Mouse (Mus musculus) CH12.LX (cell line): ENCODE data around the gene Slc2a3. TPM values are rescaled to one million over a fixed set of nuclear protein-coding genes. Genes with fewer than 3 reads are reported as not detected.

Source experiments
- DNase-seq: peaks from one replicate; pipeline ENCODE4 v3.0.0-alpha.2; 2013; ENCODE audit errors: extremely low read depth
- H3K27ac ChIP-seq: 2 replicates; pipeline ENCODE4 v1.5.1; 2012; ENCODE audit warnings: low read depth, mild to moderate bottlenecking, control low read depth, moderate library complexity; ENCODE audit not compliant: insufficient read depth
- H3K27me3 ChIP-seq: replicated peaks from 2 replicates; pipeline ENCODE3; 2012; ENCODE audit warnings: inconsistent platforms
- H3K36me3 ChIP-seq, 2 experiments: replicated peaks in 1 of 2; 2 replicates each; pipeline versions ENCODE3 to v1.6.1; 2012; ENCODE audit warnings: inconsistent platforms in 1 of 2, low read length in 1 of 2, mild to moderate bottlenecking in 1 of 2, mixed read lengths in 1 of 2, moderate library complexity in 1 of 2; ENCODE audit not compliant: control insufficient read depth in 1 of 2, insufficient read depth in 1 of 2
- H3K4me1 ChIP-seq, 2 experiments: 2 replicates each; pipeline ENCODE4 v1.6.1; 2012; ENCODE audit warnings: inconsistent platforms in 1 of 2, moderate library complexity in 1 of 2; ENCODE audit not compliant: insufficient read depth in 2 of 2, control insufficient read depth in 1 of 2
- H3K4me2 ChIP-seq: 2 replicates; pipeline ENCODE4 v1.6.1; 2012; ENCODE audit warnings: low read depth, mild to moderate bottlenecking, control low read depth; ENCODE audit not compliant: poor library complexity, insufficient read depth, severe bottlenecking
- H3K4me3 ChIP-seq, 3 experiments: fragments of 150-350 bp in 1 of 3; sonication (generic) in 1 of 3; replicated peaks in 1 of 3; 2 replicates each; pipeline versions ENCODE3 to v1.5.1; 2011 to 2012; ENCODE audit warnings: low read depth in 2 of 3, low read length in 2 of 3, mild to moderate bottlenecking in 2 of 3, moderate library complexity in 2 of 3, control low read depth in 1 of 3, improper control_type of control experiment in 1 of 3, inconsistent platforms in 1 of 3, mixed read lengths in 1 of 3; ENCODE audit not compliant: poor library complexity in 1 of 3
- H3K79me2 ChIP-seq: replicated peaks from 2 replicates; pipeline ENCODE4 v1.6.1; 2012; ENCODE audit warnings: mild to moderate bottlenecking, moderate library complexity; ENCODE audit not compliant: control insufficient read depth, poor library complexity, insufficient read depth, severe bottlenecking; ENCODE audit errors: extremely low read depth
- H3K9ac ChIP-seq: 2 replicates; pipeline ENCODE4 v1.6.1; 2012; ENCODE audit warnings: low read depth, mild to moderate bottlenecking, control low read depth, moderate library complexity; ENCODE audit not compliant: insufficient read depth
- H3K9me3 ChIP-seq: replicated peaks from 2 replicates; pipeline ENCODE3; 2012; ENCODE audit warnings: low read length, inconsistent platforms, mixed read lengths
- BHLHE40 ChIP-seq: IDR thresholded peaks from 2 replicates; pipeline ENCODE4 v1.6.1; 2011; ENCODE audit warnings: mild to moderate bottlenecking, low read depth, low read length, improper control_type of control experiment
- CHD1 ChIP-seq: IDR thresholded peaks from 2 replicates; pipeline ENCODE4 v1.6.1; 2012; ENCODE audit warnings: low read depth, low read length, improper control_type of control experiment, inconsistent platforms
- CTCF ChIP-seq, 2 experiments: IDR thresholded peaks in 1 of 2; conservative IDR thresholded peaks in 1 of 2; 2 replicates each; pipeline ENCODE4 v1.5.1; 2011 to 2012; ENCODE audit warnings: low read depth in 2 of 2, low read length in 2 of 2, improper control_type of control experiment in 1 of 2, inconsistent platforms in 1 of 2, mild to moderate bottlenecking in 1 of 2, moderate library complexity in 1 of 2
- ELF1 ChIP-seq: IDR thresholded peaks from 2 replicates; pipeline ENCODE4 v1.6.1; 2014; ENCODE audit warnings: low read depth, mild to moderate bottlenecking, inconsistent platforms, low read length, improper control_type of control experiment
- ETS1 ChIP-seq: conservative IDR thresholded peaks from 2 replicates; pipeline ENCODE4 v1.6.1; 2012; ENCODE audit warnings: low read depth, mild to moderate bottlenecking, inconsistent platforms, low read length, improper control_type of control experiment, moderate library complexity
- IRF4 ChIP-seq: IDR thresholded peaks from 2 replicates; pipeline ENCODE4 v1.6.1; 2014; ENCODE audit warnings: low read depth, mild to moderate bottlenecking, inconsistent platforms, low read length, improper control_type of control experiment
- MAX ChIP-seq: IDR thresholded peaks from 2 replicates; pipeline ENCODE4 v1.6.1; 2011; ENCODE audit warnings: low read length, improper control_type of control experiment
- MXI1 ChIP-seq: IDR thresholded peaks from 2 replicates; pipeline ENCODE4 v1.6.1; 2011; ENCODE audit warnings: mild to moderate bottlenecking, low read depth, low read length, improper control_type of control experiment
- PAX5 ChIP-seq: IDR thresholded peaks from 2 replicates; pipeline ENCODE4 v1.6.1; 2012; ENCODE audit warnings: low read length, inconsistent platforms, mixed read lengths
- RAD21 ChIP-seq: IDR thresholded peaks from 2 replicates; pipeline ENCODE4 v1.6.1; 2011; ENCODE audit warnings: low read depth, mild to moderate bottlenecking, low read length, improper control_type of control experiment, moderate library complexity
- SIN3A ChIP-seq: IDR thresholded peaks from 2 replicates; pipeline ENCODE4 v1.6.1; 2012; ENCODE audit warnings: low read length, improper control_type of control experiment, inconsistent platforms
- SMC3 ChIP-seq: IDR thresholded peaks from 2 replicates; pipeline ENCODE4 v1.6.1; 2011; ENCODE audit warnings: low read depth, low read length, improper control_type of control experiment
- USF1 ChIP-seq: IDR thresholded peaks from 2 replicates; pipeline ENCODE4 v1.6.1; 2014; ENCODE audit warnings: low read depth, mild to moderate bottlenecking, inconsistent platforms, low read length, improper control_type of control experiment
- USF2 ChIP-seq: conservative IDR thresholded peaks from 2 replicates; pipeline ENCODE4 v1.6.1; 2011; ENCODE audit warnings: low read depth, low read length, improper control_type of control experiment
- ZKSCAN1 ChIP-seq: IDR thresholded peaks from 2 replicates; pipeline ENCODE4 v1.6.1; 2012; ENCODE audit warnings: low read depth, inconsistent platforms, low read length, improper control_type of control experiment, borderline replicate concordance
- dilution Hi-C: fragments of 300-500 bp; cut with MboI; formaldehyde crosslinking; loops from 2 replicates; pipeline ENCODE4 v1.14.3; 2020; ENCODE audit warnings: low sequenced_read_pairs; ENCODE audit not compliant: extremely low pct_unique_long_range_greater_than_20kb, extremely low pct_ligation_motif_present
- in situ Hi-C: fragments of 300-500 bp; cut with MboI; formaldehyde crosslinking; loops from 3 replicates; pipeline ENCODE4 v1.14.3; 2019; ENCODE audit warnings: low sequenced_read_pairs, low pct_ligation_motif_present, low pct_unique_long_range_greater_than_20kb, mixed read lengths
- polyA plus RNA-seq: library from polyadenylated mRNA; unstranded; fragments of >175 nt; gene quantifications from 2 replicates; pipeline ENCODE4 v1.2.1, GENCODE M21; 2012; ENCODE audit warnings: low read depth; ENCODE audit not compliant: insufficient read length
- total RNA-seq, 2 experiments: library from RNA; depleted of rRNA; stranded (reverse); fragments of 300-350 nt in 1 of 2; fragments of >200 nt in 1 of 2; gene quantifications; 2 replicates each; pipeline ENCODE4 v1.2.3; 2012 to 2014

The Slc2a3 gene
- total and polyA plus RNA-seq, 3 experiments, result 28.8 to 38.3 (median 29.7) TPM

GRCm38 (mm10) chr6:122786275-122786674 is 15.2 kb downstream of the Slc2a3 start:
- dilution Hi-C loops, result no loop called here
- TF ChIP-seq SMC3 (peak; percentile 79), CHD1 (no peak), ZKSCAN1 (no peak), CTCF (conservative IDR thresholded peaks at IDR 0.05 in 1 of 2, IDR thresholded peaks at IDR 0.05 in 1 of 2; ENCODE audit: low read depth in 2 of 2, low read length in 2 of 2) (peak in 1 of 2 experiments; percentile 75; a peak in 3 of 4 replicates), RAD21 (peak; percentile 62), PAX5 (no peak), USF2 (no peak), ETS1 (no peak)
- TF ChIP-seq, all 38 proteins: peak for 3
- Histone ChIP-seq H3K79me2 (no peaks in the 10 kb centered on the region), H3K4me2 (no peak overlapping the region), H3K27ac (no peak overlapping the region), H3K9me3 (no peaks in the 10 kb centered on the region), H3K36me3 (peaks cover 4 to 45% of the 10 kb centered on the region in 2 experiments), H3K9ac (no peak overlapping the region), H3K4me3 (no peak overlapping the region), H3K27me3 (no peaks in the 10 kb centered on the region), H3K4me1 (peaks cover 0 to 14% of the 10 kb centered on the region in 2 experiments; a peak in 2 of 4 replicates)
- DNase-seq, result peak; percentile 61
- in situ Hi-C loops, result loop anchor here (5.0 to 25.0 kb wide), 2 partner anchors 44 to 124 kb away; no protein-coding TSS in a partner anchor

GRCm38 (mm10) chr6:122784866-122785265 is 16.6 kb downstream of the Slc2a3 start:
- no peak overlapping the region for H3K4me3 ChIP-seq
- no peaks in the 10 kb centered on the region for H3K9me3 ChIP-seq
- no peaks in the 10 kb centered on the region for H3K27me3 ChIP-seq
- H3K4me1 ChIP-seq, result peaks cover 0 to 14% of the 10 kb centered on the region in 2 experiments; a peak in 2 of 4 replicates
- no peak overlapping the region for H3K4me2 ChIP-seq
- no peak overlapping the region for H3K9ac ChIP-seq
- dilution Hi-C loops, result no loop called here
- TF ChIP-seq SIN3A, result no peak
- TF ChIP-seq ELF1, result no peak
- no peak for TF ChIP-seq IRF4
- TF ChIP-seq MXI1, result no peak
- peak; percentile 44 for TF ChIP-seq RAD21
- TF ChIP-seq SMC3, result peak; percentile 33
- TF ChIP-seq CTCF (conservative IDR thresholded peaks at IDR 0.05 in 1 of 2, IDR thresholded peaks at IDR 0.05 in 1 of 2; ENCODE audit: low read depth in 2 of 2, low read length in 2 of 2), result peak in 1 of 2 experiments; percentile 62; a peak in 2 of 4 replicates
- TF ChIP-seq USF1, result no peak
- no peak for TF ChIP-seq MAX
- TF ChIP-seq BHLHE40, result no peak
- TF ChIP-seq, all 38 proteins: peak for 3
- Histone ChIP-seq H3K79me2 (no peaks in the 10 kb centered on the region), H3K36me3 (peaks cover 4 to 51% of the 10 kb centered on the region in 2 experiments), H3K27ac (no peak overlapping the region)
- DNase-seq, result no peak
- in situ Hi-C loops, result loop anchor here (5.0 to 25.0 kb wide), 2 partner anchors 43 to 123 kb away; no protein-coding TSS in a partner anchor
